Mouse (Mus musculus) adrenal gland, postnatal 14 days (tissue): Measurements from ENCODE around the gene Zfp277. TPM values are rescaled to one million over a fixed set of nuclear protein-coding genes. Genes with fewer than 3 reads are reported as not detected.

Experiments used
- DNase-seq: peaks from one replicate; pipeline ENCODE4 v3.0.0; 2021; ENCODE audit warnings: mixed read lengths
- total RNA-seq: library from RNA; stranded (reverse); gene quantifications from 2 replicates; pipeline ENCODE4 v1.2.3, GENCODE M21; 2021

Zfp277 gene
- total RNA-seq, 1 experiment from 2014 or later, result 15.4 TPM

DNA sequence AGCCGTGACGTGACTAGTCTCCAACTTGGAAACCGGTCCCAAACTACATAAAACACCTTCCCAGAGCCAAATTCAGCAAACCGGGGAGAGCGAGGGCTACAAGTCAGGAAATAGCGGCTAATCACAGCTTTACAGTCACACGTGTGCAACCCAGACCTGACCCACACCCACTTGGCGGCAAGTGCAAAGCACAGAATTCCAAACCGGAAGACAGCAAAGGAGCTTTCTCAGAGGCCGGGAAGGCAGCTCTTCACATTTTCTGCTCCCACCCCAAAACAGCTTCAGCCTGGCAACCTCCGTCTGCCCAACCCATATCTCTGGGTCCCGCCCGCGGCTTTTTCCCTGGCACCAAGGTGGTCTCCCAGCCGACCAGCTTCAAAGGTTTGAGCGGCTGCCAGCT, 496 bp downstream of the Zfp277 start:
- DNase-seq, result peak; percentile 71

DNA sequence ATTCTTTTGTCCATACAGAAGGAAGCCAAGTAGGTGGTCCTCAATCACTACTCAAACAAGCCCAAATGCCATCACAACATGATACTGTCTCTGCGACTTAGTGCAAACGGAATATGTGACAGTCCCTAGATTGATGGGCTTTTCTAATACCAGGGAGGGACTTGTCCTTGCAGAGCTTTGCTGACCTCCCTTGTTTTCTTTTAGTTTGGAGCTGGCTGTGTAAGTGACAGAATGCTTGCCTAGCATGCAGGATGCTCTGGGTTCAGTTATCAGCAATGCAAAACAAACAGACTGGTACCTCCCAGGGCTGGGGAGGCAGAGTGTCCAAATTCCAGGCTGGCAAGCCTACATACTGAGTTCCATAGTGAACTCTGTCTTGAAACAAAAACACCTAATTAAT, 7.7 kb downstream of the Zfp277 start:
- DNase-seq, result peak; percentile 6

- DNase-seq, result peak; percentile 54
These were observed 11.6 kb downstream of the Zfp277 start for GRCm38 (mm10) chr12:40434101-40434500.

DNA sequence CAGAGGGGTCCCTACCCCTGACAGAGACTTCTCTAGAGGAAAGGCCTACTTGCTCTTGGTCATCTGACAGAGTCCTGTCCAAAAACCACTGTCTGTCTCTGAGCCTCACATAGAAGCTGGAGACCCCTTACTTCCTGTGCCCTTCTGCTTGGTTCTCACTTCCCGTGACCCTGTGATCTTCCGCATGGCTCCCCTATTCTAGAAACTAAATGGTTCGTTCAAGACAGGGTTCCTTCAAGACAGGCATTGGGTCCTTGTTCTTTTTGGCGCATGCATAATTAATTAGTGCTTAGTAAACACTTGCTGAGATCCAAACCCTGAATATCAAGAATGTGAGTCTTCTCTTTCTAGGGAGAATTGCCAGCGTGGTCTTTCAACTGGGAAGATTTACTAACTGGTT, 14.6 kb downstream of the Zfp277 start:
- no peak for DNase-seq

GRCm38 (mm10) chr12:40429976-40430375, 15.7 kb downstream of the Zfp277 start:
- DNase-seq, result no peak

DNA sequence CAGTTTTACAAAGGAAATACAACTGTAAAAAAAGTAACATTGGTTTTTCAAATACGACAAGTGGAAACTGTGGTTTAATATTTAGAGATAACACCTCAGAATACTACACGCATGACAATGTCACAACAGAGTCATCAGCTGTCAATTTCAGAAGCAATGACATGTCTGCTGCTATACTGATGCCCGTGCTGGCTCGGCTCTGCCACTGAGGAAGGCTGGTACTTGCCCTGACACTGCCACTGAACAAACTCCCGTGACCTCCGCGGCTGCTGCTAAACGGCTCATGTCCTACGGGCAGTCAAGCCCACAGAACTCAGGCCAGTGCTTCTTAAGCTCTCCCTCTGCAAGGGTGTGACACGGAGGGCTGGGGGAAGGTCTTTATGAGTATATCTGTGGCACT, 18.1 kb downstream of the Zfp277 start:
- no peak for DNase-seq

- DNase-seq, result no peak
These were observed 20.7 kb downstream of the Zfp277 start for GRCm38 (mm10) chr12:40424991-40425390.

- no peak for DNase-seq
These were observed 28.4 kb downstream of the Zfp277 start for GRCm38 (mm10) chr12:40417257-40417656.

DNA sequence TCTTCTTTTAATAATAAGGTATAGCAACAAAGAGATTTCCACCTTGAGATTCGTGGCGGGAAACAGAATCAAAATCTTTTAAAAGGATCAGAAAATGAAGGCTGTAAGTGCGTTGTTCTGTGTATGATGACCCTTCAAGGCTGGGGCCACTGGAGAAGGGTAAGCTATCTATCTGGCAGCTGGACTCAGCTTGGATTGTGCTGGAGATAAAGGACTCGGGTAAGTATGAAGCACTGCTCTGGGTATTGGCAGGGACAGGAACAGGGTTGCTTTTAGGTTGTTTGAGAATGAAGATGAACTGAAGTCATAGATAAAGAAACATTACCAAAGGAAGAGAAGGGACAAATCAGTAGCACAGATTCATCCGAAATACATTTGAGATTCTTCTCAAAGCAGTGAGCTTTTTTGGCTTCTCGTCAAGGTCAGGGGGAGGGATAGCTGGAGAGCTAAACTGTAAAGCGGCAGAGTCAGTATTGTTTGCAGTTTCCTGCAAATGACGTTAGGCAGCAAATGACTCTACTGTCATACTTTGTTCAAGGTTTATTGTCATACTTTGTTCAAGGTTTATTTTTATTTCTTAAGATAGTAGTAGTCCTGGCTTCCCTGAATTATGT, 30.3 kb downstream of the Zfp277 start:
- peak; percentile 62 for DNase-seq

- no peak for DNase-seq
These were observed 30.9 kb downstream of the Zfp277 start for GRCm38 (mm10) chr12:40414682-40415311.

DNA sequence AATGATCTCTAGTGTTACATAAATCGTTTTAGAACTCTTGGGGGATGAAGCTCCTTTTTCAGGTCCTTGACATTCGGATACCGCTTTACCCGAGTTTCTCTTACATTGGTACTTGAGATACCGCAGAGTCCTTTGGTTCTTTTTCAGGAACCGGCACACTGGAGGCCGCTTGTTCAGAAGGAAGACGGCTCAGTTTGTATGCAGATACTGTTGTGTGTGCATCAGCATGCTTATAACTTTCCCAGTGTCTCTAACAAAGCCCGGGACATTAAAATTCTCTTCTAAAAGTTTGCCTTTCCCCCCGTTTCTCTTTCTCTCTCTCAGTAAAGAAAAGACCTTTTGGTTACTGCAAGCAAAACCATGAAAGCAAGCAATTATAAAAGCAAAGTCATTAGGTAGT, 45.9 kb downstream of the Zfp277 start:
- DNase-seq, result no peak

GRCm38 (mm10) chr12:40399386-40399785, 46.3 kb downstream of the Zfp277 start:
- no peak for DNase-seq

GRCm38 (mm10) chr12:40398916-40399315, 46.8 kb downstream of the Zfp277 start:
- no peak for DNase-seq

- DNase-seq, result no peak
These were observed 52.8 kb downstream of the Zfp277 start for GRCm38 (mm10) chr12:40392869-40393268.

DNA sequence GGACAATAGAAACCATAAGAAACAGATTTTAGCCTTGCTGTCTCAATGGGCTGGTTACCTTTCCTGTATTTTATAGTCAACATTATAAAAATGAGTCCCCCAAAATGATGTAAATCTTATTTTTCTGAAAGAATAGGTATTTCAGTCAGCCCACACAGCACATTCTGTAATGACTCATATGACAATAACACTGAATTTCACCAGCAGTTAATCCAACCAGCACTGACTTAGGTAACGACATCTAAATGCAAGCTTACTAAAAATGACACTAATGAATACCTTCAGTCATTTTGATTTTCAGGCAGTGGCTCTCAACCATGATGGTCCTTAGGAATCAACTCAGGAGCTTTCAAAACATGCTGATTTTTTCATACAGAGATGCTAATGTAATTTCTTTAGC, 54.4 kb downstream of the Zfp277 start:
- DNase-seq, result no peak

DNA sequence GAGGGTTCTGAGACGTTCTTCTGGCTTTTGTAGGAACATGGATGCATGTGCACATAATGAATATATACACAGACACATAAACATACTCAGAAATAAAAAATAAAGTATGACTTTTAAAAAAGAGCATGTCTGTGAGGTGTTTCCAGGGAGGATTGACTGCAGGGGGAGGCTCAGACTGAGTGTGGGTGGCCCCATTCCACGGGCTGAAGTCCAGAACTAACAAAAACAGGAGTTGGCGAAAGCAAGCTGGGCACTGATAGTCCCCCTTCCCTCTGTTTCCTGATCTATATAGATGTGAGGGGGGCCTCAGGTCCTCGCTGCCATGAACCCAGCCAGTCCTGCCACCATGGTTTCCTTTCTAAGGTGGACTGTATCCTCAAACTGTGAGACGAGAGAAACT, 57.9 kb downstream of the Zfp277 start:
- no peak for DNase-seq

- DNase-seq, result no peak
These were observed 60.4 kb downstream of the Zfp277 start for GRCm38 (mm10) chr12:40385301-40385700.

DNA sequence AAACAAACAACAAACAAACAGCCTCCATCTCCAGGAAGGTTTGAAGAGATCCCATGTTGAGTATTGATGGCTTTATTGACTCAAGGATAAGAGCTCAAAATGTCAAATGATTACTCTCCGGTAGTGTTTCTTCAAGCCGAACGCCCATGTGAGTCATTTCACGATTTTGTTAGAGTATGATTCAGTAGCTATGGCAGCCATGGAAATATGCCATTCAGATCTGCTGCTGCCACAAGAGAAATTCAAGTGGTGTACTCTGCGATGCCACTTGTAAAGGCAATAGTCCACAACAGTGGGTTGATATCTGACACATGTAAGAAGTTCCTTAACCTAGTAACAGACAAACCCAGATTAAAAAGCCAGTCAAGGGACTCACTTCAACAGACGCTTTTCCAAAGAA, 62.0 kb downstream of the Zfp277 start:
- no peak for DNase-seq

DNA sequence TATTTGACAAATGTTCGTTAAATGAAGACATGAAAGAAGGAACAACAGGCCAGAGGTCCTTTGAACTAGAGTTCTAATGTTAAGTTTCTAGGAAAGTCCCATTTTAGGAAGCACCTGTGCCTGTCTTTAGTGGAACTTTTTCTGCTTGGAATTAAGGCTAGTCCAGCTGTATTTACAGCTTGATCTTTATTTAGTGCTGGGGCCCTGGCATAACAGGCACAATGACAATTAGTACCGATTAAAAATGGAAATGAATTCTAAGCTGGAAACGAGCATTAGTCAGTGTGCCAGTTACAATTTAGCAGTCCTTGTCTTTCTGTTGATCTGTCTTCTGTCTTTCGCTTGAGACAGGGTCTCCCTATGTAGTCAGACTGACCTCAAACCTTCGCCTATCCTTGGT, 63.2 kb downstream of the Zfp277 start:
- no peak for DNase-seq

DNA sequence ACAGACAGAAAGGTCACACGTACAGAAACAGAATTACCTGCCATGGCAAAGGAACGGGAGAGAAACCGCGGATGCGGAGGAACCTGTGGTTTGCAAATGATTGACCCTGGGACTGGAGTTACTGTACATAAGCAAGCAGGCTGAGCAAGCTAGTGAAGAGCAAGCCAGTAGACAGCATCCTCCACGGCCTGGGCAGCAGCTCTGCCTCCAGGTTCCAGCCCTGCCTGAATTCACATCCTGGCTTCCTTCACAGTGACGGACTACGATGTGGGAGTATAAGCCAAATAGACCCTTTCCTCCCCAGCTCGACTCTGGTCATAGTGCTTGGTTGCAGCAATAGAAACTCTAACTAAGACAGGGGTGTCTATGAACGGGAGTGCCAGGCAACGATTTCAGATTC, 63.9 kb downstream of the Zfp277 start:
- no peak for DNase-seq

DNA sequence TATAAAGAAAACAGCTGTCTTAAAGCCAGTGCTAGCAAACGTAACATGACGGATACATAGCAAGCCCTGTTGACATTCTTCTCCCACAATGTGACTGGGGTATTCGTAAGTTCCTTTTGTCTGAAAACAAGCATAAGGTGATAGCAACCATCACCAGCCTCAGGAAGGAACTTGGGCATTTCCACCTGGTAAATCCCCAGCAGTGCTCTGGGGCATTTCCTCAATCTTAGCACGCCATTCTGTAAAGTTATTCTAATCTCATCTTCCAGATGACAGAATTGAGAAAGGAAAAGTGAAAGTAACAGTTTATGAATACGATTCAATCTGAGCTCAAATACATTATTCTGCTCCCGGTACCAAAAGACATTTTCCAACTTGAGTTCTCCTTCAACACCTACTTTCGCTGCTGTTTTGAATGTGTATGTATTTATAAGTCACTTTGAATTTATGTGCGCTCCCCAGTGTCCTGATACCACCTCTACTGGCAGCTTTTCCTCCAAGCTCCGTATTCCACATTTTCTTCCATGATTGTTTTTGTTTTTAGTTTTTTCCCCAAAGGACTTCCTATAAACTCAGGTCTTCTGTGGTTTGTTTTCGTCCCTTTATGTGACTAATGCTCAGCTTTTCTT, 64.4 kb downstream of the Zfp277 start:
- DNase-seq, result no peak

GRCm38 (mm10) chr12:40379538-40379923, 66.2 kb downstream of the Zfp277 start:
- DNase-seq, result no peak

DNA sequence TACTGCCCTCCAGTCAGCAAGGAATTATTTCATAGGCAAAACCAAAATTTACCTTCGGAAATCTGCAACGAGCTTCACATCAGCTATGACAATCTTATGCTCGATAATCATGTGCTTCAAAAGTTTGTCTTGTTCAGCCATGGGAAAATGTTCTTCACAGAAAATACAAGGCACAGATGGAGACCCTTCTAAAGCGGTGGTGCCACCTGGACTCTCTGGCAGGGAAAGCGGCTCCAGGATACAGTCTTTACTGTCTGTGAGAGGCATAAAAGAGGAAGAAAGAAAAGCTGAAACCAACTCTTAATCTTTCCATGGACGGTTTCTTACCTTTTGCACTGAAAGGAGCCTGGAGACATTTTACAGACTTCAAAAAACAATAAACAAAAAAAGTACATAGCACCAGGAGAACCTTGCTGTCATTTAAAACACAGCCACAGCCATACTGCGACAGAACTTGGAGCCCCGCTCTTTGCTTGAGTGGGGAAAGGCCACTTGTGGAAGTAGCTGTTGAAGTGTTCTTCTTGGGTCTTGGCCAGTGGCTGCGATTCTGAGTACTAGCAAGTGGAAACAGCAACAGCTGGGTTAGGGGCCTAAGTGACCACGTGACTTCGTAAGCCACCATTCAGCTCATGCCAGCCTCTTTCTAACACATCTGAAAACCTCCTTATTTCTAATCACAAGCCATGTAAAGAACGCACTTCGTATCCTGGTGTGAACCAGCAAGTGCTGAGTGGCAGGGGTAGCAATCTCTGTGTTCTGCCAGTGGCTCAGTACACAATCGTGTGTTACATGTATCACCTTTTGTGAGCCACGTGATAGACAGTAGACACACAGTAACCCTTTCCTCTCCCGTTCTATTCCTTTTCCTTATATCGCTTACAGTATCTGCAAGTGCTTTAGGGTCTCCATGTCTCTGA, 66.8 kb downstream of the Zfp277 start:
- no peak for DNase-seq
